Mouse (Mus musculus) bone marrow, adult 2 months (tissue): Measurements from ENCODE around the gene Zfp786.

Experiments
- CTCF ChIP-seq: fragments of 200-500 bp; IDR thresholded peaks from 2 replicates; pipeline ENCODE4 v1.5.1; 2011; ENCODE audit warnings: low read length, control low read depth; ENCODE audit not compliant: control insufficient read depth, insufficient read depth
- POLR2A ChIP-seq: fragments of 200-500 bp; IDR thresholded peaks from 2 replicates; pipeline ENCODE4 v1.6.1; 2011; ENCODE audit warnings: low read depth, mild to moderate bottlenecking, control low read depth, low read length, borderline replicate concordance; ENCODE audit not compliant: control insufficient read depth

- TF ChIP-seq CTCF: no peak
- no peak for TF ChIP-seq POLR2A
These were observed 1.6 kb upstream of the Zfp786 start for GRCm38 (mm10) chr6:47832220-47832619.
